Mouse (Mus musculus) myocyte (in vitro differentiated cells): ENCODE measurements at regions not wholly inside any gene's neighbourhood (a gene's known extent, or its start where the extent isn't known, plus 50 kb on each side); places are given as distances from the start of the nearest gene placed in this dataset.
A peak's percentile ranks its signal among the peaks of the same experiment; 100 is the strongest.

ENCODE experiments used
- H3K27me3 ChIP-seq: one replicate; pipeline ENCODE4 v1.6.1; 2011; ENCODE audit not compliant: control insufficient read depth, insufficient read depth, insufficient read length
- H3K36me3 ChIP-seq: one replicate; pipeline ENCODE4 v1.6.1; 2011; ENCODE audit not compliant: control insufficient read depth, insufficient read depth
- H3K4me2 ChIP-seq: one replicate; pipeline ENCODE4 v1.6.1; 2011; ENCODE audit warnings: low read depth, control low read depth
- H3K4me3 ChIP-seq: one replicate; pipeline ENCODE4 v1.5.1; 2011; ENCODE audit warnings: mild to moderate bottlenecking, control low read depth, moderate library complexity
- H3K79me2 ChIP-seq: one replicate; pipeline ENCODE4 v1.6.1; 2011; ENCODE audit not compliant: control insufficient read depth, insufficient read depth
- H3ac ChIP-seq: one replicate; pipeline ENCODE4 v1.6.1; 2011; ENCODE audit not compliant: control insufficient read depth, insufficient read length
- CEBPB ChIP-seq: IDR thresholded peaks from 2 replicates; pipeline ENCODE4 v1.6.1; 2011; ENCODE audit warnings: mild to moderate bottlenecking, moderate library complexity; ENCODE audit not compliant: poor library complexity, insufficient read depth, severe bottlenecking
- E2F4 ChIP-seq: IDR thresholded peaks from one replicate; pipeline ENCODE4 v1.6.1; 2011; ENCODE audit warnings: mild to moderate bottlenecking, control low read depth, moderate library complexity; ENCODE audit not compliant: insufficient read depth
- MAX ChIP-seq: IDR thresholded peaks from one replicate; pipeline ENCODE4 v1.6.1; 2011; ENCODE audit warnings: low read depth, mild to moderate bottlenecking, control low read depth
- MYOD1 ChIP-seq, 3 experiments: IDR thresholded peaks; one replicate each; pipeline ENCODE4 v1.6.1; 2011; ENCODE audit warnings: control low read depth in 2 of 3, low read depth in 2 of 3, mild to moderate bottlenecking in 2 of 3, moderate library complexity in 1 of 3; ENCODE audit not compliant: insufficient read length in 2 of 3, control insufficient read depth in 1 of 3
- MYOG ChIP-seq, 3 experiments: IDR thresholded peaks; one replicate each; pipeline ENCODE4 v1.6.1; 2011; ENCODE audit warnings: control low read depth in 2 of 3, low read depth in 2 of 3, mild to moderate bottlenecking in 2 of 3; ENCODE audit not compliant: insufficient read length in 2 of 3, control insufficient read depth in 1 of 3, insufficient read depth in 1 of 3
- POLR2A ChIP-seq: IDR thresholded peaks from one replicate; pipeline ENCODE4 v1.6.1; 2011; ENCODE audit warnings: low read depth, mild to moderate bottlenecking, control low read depth, moderate library complexity; ENCODE audit not compliant: insufficient read length
- POLR2AphosphoS2 ChIP-seq: IDR thresholded peaks from one replicate; pipeline ENCODE4 v1.6.1; 2011; ENCODE audit warnings: low read depth, control low read depth; ENCODE audit not compliant: insufficient read length
- REST ChIP-seq: IDR thresholded peaks from one replicate; pipeline ENCODE4 v1.6.1; 2011; ENCODE audit warnings: mild to moderate bottlenecking, control low read depth, moderate library complexity; ENCODE audit not compliant: insufficient read depth, insufficient read length
- SRF ChIP-seq: IDR thresholded peaks from one replicate; pipeline ENCODE4 v1.6.1; 2011; ENCODE audit warnings: low read depth; ENCODE audit not compliant: control insufficient read depth, insufficient read length
- TCF12 ChIP-seq: IDR thresholded peaks from one replicate; pipeline ENCODE4 v1.6.1; 2011; ENCODE audit warnings: mild to moderate bottlenecking, control low read depth; ENCODE audit not compliant: poor library complexity, insufficient read depth, severe bottlenecking
- TCF3 ChIP-seq: IDR thresholded peaks from one replicate; pipeline ENCODE4 v1.6.1; 2011; ENCODE audit warnings: low read depth, control low read depth; ENCODE audit not compliant: insufficient read length
- USF1 ChIP-seq: IDR thresholded peaks from one replicate; pipeline ENCODE4 v1.6.1; 2011; ENCODE audit warnings: low read depth, mild to moderate bottlenecking, control low read depth, moderate library complexity

DNA sequence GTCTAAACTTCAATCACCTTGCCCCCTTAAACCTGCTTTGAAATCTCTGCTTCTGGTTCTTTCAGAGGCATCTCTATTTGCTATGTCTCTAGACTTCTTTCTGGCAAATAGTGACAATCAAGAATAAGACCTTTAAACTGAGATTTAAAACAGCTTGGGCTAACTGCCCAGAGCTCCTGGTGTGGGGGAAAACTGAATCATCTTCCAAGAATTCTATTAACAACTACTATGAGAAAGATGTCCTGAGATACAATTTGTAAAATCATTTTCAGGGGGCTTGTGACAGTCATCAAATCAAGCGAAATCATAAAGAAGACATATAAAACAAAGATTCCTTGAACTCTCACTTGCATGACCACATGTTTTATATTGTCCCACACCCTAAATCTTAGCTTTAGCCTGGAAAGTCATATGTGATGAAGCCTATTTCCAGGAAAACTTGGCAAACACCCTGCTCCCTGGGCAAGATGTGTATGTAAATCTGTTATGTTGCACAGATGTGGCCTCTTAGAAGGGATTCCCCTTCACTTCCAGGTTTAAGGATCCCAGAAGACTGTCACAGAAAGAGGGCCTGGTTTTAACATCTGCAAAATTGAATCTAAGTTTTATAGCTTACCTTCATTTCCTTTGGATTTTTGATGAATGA, 417.8 kb downstream of the Slc22a22 start:
- TF ChIP-seq SRF (no peak), MAX (no peak), MYOD1 (IDR thresholded peaks at IDR 0.05; ENCODE audit: control insufficient read depth in 1 of 3, insufficient read length in 2 of 3, low read depth in 2 of 3) (no peak), TCF12 (no peak), TCF3 (no peak), USF1 (no peak), MYOG (IDR thresholded peaks at IDR 0.05; ENCODE audit: control insufficient read depth in 1 of 3, insufficient read depth in 1 of 3, insufficient read length in 2 of 3, low read depth in 2 of 3) (no peak), POLR2A (no peak), E2F4 (no peak), POLR2AphosphoS2 (no peak), REST (no peak), CEBPB (no peak)
- H3K4me3 ChIP-seq = no peak overlapping the region
- no peaks in the 10 kb centered on the region for H3K36me3 ChIP-seq
- no peaks in the 10 kb centered on the region for H3K79me2 ChIP-seq
- no peaks in the 10 kb centered on the region for H3K27me3 ChIP-seq
- no peak overlapping the region for H3K4me2 ChIP-seq
- H3ac ChIP-seq = no peak overlapping the region

DNA sequence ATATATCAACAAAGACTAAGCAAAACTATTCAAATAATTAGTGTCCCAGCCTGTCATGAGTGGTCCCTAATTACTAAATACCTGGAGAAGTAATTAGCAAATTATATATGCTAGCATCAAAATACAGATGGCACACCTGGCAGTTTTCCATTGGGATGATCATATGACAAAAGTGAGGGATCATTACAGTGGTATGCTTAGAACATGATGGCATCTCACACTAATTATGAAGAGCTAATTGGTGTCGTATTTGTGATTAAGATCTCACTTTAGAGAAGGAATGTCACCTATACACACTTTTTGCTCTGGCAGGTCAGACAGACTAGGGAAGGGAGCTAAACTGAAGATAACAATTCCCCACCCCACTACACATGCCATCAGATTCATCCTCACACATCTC, 425.1 kb downstream of the Slc22a22 start:
- Histone ChIP-seq H3K4me2 (no peak overlapping the region), H3ac (no peak overlapping the region), H3K36me3 (no peaks in the 10 kb centered on the region), H3K4me3 (no peak overlapping the region), H3K27me3 (no peaks in the 10 kb centered on the region), H3K79me2 (no peaks in the 10 kb centered on the region)
- TF ChIP-seq TCF3 (no peak), REST (no peak), E2F4 (no peak), CEBPB (no peak), MYOG (IDR thresholded peaks at IDR 0.05; ENCODE audit: control insufficient read depth in 1 of 3, insufficient read depth in 1 of 3, insufficient read length in 2 of 3, low read depth in 2 of 3) (no peak), POLR2A (no peak), SRF (no peak), USF1 (no peak), POLR2AphosphoS2 (no peak), MAX (no peak), MYOD1 (IDR thresholded peaks at IDR 0.05; ENCODE audit: control insufficient read depth in 1 of 3, insufficient read length in 2 of 3, low read depth in 2 of 3) (no peak)

DNA sequence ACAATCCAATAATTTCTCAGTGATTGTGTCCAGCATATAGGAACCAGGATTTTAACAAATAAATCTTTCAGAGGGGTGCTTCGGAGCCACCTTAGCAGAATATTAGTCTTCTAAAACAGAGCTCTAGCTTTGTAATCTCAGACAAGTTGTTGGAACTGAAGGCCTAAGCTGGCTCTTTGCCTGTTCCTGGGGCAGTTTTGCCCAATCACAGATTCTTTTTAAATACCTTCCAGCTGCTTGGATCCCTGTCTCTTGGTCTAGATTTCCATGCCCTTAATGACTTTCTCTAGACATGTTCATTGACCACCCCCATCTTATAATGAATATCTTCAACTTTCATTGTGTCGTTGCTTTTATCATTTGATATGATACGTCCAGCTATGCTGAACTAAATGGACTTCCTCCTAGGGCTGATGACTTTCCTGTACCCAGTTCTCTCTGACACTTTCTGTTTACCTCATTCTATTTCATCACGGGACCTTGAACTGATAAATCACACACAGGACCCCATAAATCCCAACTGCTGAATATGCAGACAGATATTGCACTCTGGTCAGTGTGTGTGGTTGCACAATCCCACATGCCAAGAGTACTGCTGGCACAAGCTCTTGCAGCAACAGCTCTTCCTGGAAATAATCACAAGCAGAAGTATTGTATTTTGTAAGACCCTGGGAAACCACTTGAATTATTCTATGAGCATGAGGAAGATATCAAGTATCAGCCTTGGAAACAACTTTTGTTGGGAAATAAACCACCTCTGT, 440.4 kb downstream of the Slc22a22 start:
- no peaks in the 10 kb centered on the region for H3K27me3 ChIP-seq
- no peaks in the 10 kb centered on the region for H3K36me3 ChIP-seq
- no peak overlapping the region for H3ac ChIP-seq
- peak overlapping the region; percentile 13 for H3K4me2 ChIP-seq
- no peak overlapping the region for H3K4me3 ChIP-seq
- TF ChIP-seq CEBPB (peak; percentile 98), TCF3 (peak; percentile 7), REST (no peak), POLR2A (no peak), POLR2AphosphoS2 (no peak)
- no peaks in the 10 kb centered on the region for H3K79me2 ChIP-seq

DNA sequence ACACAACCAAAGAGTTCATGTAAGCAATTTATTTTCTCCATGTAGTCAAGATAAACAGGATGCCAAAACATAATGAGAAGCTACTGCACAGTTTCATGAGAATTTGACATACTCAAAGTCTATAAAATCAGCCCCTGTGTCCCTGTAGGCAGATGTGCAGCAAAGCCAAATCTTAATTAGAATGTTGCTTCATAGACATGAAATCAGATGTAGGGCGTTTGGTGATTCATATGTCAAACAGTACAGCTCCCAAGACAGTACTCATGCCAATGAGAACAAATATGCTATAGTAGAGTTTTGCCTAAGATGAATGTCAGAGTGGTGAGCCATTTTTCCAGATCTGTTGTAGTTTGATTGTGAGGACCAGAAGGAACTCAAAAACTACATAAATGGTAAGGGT, 444.4 kb downstream of the Slc22a22 start:
- Histone ChIP-seq H3K36me3 (no peaks in the 10 kb centered on the region), H3K79me2 (no peaks in the 10 kb centered on the region), H3K4me3 (no peak overlapping the region), H3K4me2 (no peak overlapping the region), H3K27me3 (no peaks in the 10 kb centered on the region), H3ac (no peak overlapping the region)
- TF ChIP-seq TCF3 (no peak), CEBPB (peak; percentile 67)
